Mouse (Mus musculus): ENCODE results near the gene Fam19a3.
"Not testable (repeated sequence)": the region's sequence is repeated elsewhere in the genome, so short reads cannot be mapped to it uniquely, and the experiment has no call there.

The Fam19a3 gene

DNA sequence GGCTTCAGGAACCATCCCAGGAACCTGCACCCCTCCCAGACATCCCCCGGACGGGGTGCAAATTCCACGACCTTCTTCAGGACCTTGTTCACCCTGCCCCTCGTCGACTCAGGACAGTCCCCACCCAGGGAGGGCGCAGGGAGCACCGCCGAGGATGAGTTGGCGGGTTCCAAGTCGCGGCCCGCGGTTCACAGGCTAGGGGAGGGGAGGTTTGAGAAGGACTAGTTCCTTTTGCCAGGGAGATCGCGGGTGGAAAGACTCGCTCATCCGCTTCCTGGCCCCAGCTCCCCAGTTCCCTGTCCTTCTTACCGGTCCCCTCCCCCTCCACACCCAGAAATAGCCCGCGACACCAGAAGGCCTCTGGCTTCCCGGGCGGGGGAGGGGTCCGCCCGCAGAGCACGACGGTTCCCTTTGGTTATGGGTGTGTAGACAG, at the start of gene Fam19a3:
Fam19a3 (minus strand) TSS at position 370 of the 433 bp plus-strand sequence.
- peak; percentile 41 for DNase-seq

DNA sequence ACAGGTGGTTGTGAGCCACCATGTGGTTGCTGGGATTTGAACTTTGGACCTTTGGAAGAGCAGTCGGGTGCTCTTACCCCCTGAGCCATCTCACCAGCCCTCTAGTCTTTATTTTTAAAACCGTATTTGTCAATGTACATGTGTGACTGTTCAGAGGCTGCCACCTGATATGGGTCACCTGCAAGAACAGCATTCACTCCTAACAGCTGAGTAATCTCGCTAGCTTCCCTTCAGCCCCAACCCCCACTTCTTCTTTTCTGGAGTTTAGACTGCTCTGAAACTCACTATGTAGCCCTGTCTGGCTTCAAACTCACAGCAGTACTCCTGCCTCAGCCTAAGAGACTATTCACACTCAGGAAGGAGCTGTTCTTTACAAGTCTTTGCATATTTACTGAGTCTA, 40.8 kb upstream of the Fam19a3 start:
- DNase-seq = no peak

- DNase-seq = no peak
These were observed 38.8 kb upstream of the Fam19a3 start for GRCm38 (mm10) chr3:104820426-104820825.

DNA sequence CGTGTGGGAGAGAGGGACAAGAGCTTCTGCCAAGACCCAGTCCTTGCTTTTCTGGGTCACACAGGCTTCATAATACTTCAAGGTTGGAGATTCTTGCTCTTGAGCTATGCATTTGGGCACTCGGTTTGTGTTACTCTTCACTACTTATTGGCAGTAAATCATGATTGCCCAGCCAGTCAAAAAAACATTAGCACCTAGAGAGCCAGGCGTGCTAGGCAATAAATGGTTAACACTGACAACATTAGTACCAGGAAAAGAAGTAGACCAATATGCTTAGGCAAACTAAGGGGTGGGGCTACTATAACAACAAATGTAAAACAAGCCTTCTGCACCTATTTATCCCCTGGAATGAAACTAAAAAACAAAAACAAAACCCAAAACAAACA, 37.1 kb upstream of the Fam19a3 start:
- DNase-seq = no peak

DNA sequence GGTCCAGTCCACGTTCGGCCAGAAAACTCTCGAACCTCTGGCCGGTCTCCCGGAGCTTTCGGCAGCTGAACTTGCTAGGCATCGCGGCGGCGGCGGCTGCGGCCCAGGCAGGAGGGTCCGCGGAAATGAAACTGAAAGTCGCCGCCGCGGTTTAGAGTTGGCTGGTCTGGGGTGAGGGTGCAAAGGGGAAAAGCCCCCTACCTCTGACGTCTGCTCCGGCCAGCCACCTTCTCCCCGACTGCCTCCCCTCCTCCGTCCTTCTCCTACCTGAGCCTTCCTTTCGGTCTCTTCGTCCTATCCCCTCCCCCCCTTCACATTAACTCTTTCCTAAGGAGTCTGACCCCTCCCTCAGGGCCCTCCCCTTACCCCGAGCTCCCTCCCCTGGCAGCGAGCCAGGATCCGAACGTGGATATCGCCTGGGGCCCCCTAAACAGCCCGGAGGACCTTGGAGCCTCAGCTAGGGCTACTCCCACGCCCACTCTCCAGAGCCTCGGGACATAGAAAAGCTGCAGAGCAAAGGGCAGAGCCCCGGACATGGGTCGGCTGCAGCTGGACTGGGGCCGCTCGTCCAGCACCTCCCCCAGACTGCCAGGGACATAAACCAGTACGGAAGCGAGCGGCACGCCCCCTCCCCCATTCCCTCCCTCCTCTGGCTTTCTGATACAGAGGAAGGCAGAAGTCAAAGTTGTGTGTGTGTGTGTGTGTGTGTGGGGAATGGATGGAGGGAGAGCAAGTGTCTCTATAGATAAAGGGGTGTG, 36.5 kb upstream of the Fam19a3 start, which contains the start of gene Mov10:
Mov10 (minus strand) TSS at position 573 of the 758 bp plus-strand sequence.
- peak; percentile 79 for DNase-seq

DNA sequence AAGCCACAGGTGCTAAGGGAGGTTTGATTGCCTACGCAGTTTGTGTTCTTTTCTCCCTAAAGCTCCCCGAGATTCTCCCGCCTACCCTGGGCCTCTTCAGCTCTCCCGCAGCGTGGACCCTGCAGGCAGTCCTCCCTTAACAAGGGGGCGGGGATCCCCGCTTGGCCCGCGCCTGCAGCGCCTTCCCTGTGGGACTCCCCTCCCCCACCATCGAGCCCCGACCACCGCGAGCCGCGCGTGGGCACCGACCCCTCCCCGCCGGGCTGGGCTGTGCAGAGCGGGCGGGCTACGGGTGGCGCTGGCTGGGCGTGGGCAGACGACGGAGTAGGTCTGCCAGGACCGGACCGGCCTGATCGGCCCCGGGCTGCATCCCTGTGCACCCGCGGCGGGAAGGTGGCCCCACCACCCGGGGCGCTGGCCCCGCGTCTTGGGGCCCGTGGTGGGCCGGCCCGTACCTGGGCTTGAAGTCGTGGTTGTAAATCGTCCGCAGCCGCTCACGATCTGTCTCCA, 35.9 kb upstream of the Fam19a3 start:
- peak; percentile 70 for DNase-seq

GRCm38 (mm10) chr3:104816130-104816529, 34.5 kb upstream of the Fam19a3 start:
- no peak for DNase-seq

- DNase-seq = no peak
These were observed 33.7 kb upstream of the Fam19a3 start for GRCm38 (mm10) chr3:104815346-104815745.

GRCm38 (mm10) chr3:104814746-104815145, 33.1 kb upstream of the Fam19a3 start:
- DNase-seq = no peak

DNA sequence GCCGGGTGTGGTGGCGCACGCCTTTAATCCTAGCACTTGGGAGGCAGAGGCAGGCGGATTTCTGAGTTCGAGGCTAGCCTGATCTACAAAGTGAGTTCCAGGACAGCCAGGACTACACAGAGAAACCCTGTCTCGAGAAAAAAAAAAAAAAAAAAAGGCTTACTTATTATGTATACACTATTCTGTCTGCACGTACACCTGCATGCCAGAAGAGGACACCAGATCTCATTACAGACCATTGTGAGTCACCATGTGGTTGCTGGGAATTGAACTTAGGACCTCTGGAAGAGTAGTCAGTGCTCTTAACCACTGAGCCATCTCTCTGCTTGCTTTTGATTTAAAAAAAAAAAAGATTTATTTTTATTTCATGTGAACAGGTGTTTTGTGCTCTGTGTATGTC, 31.6 kb upstream of the Fam19a3 start:
- not testable (repeated sequence) for DNase-seq

DNA sequence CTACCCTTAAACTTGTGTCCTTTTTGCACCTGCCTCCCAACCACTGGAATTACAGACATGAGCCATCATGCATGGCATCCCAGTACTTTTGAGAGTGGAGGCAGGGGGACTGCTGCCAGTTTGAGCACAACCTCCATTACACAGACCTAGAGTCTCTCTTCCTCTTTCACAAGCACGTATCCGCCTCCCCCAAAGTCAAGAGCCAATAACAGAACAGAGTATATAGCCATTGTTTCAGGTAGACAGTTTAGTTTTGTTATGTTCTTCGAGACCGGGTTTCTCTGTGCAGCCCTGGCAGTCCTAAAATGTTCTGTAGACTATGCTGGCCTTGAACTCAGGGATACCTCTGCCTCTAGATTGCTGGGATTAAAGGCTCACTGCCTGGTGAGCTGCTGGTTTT, 30.6 kb upstream of the Fam19a3 start:
- DNase-seq = no peak

- DNase-seq = no peak
These were observed 30.1 kb upstream of the Fam19a3 start for GRCm38 (mm10) chr3:104811752-104812151.

GRCm38 (mm10) chr3:104805539-104805938, 23.9 kb upstream of the Fam19a3 start:
- no peak for DNase-seq

DNA sequence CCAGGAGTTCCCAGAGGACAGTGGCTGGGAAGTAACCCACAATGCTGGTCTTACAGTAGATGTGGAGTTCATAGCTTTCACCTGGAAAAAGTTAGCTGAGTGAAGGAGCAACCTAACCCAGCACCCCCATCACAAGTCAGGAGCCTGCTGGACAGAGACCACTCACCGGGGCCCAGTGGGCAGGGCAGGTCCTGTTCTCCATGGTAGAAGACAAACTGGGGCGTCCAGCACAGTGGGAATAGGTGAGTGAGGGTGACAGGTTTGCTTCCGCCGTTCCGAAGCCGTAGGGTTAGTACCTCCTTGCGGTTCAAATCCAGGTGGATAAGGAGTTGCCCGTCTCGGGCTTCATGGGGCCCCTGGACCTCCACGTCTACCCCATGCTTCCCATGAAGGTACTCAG, 22.7 kb upstream of the Fam19a3 start:
- no peak for DNase-seq

DNA sequence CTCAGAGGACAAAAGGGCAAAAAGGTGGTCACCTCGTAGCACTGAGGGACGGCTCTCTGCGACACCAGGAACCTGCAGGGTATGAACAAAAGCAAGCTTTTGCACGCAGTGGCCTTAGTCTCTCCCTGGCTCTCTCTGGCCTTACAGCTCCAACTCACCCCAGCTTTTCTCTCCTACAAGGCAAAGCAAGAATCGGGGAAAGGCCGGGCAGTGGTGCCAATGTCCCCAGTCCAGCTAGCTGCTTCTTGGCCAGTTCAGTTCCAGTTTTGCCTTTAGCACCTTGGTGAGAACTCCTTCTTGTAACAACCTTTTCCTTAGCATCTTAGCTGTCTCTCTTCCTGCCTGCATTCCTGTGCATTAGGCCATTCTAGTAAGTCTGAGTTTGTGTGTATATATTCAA, 19.8 kb upstream of the Fam19a3 start:
- DNase-seq = no peak

DNA sequence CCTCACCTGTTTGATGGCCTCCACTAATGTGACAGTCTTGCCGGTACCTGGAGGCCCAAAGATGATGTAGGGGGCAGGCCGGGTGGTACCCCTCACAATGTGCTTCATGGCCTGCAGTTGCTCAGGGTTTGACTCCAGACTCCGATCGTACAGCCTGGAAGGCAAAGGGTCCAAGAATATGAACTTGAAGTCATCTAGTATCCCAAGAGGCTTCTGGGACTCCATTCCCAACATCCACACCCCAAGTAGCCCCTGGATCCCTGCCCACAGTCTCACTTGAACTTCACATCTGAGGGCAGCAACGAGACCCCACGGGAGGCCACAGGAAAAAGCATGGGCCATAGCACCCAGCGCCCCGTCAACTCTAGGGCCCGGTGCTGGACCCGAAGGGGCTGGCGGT, 19.0 kb upstream of the Fam19a3 start:
- no peak for DNase-seq

GRCm38 (mm10) chr3:104796430-104797082, 14.9 kb upstream of the Fam19a3 start:
- DNase-seq = no peak

DNA sequence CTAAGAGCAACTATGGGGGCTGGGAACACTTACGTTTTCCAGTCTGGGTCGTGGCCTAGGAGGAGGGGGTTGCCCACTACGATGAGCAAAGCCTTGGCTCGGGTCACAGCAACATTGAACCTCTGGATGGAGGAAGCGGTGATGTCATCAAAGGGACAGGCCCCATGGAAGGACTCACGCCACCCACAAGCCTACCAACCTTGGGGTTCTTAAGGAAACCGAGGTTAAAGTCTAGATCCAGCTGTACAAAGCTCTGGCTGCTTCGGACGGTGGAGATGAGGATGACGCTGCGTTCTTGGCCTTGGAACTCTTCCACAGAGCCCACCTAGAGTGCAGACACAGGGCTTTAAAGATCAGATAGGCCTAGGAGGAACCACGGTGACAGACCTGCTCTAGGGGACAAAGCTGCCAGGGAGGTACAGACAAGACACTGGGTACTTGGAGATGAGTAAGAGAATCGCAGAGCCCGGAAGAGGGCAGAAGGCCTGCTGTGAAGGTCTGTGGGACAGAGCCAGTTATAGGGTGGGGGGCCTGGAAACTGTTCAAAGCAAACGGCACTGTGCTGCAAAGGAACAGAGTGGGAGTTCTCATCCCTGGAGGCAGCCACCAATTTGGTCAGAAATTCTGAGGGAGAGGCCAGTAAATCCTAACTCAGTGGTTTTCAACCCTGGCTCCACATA, 14.2 kb upstream of the Fam19a3 start:
- DNase-seq = no peak

- DNase-seq = no peak
These were observed 13.4 kb upstream of the Fam19a3 start for GRCm38 (mm10) chr3:104794953-104795470.

GRCm38 (mm10) chr3:104793871-104794828, 12.5 kb upstream of the Fam19a3 start:
- DNase-seq = peak; percentile 27

- DNase-seq = no peak
These were observed 11.0 kb upstream of the Fam19a3 start for GRCm38 (mm10) chr3:104792360-104793270.
